Mouse (Mus musculus) heart, postnatal 10 days (tissue): ENCODE results near the gene Pigc. TPM values are rescaled to one million over a fixed set of nuclear protein-coding genes. Genes with fewer than 3 reads are reported as not detected.

Experiments used
- DNase-seq, 2 experiments: peaks; one replicate each; pipeline ENCODE4 v3.0.0; 2021
- intact Hi-C: fragments of 180-260 bp; cut with DNase I; formaldehyde crosslinking; loops from one replicate; pipeline ENCODE4 v1.15.1; 2025
- total RNA-seq, 2 experiments: library from RNA; stranded (reverse); gene quantifications; 2 replicates each; pipeline ENCODE4 v1.2.3; 2021

The Pigc gene
- total RNA-seq, 2 experiments from 2014 or later: 20.6 to 21.9 TPM

DNA sequence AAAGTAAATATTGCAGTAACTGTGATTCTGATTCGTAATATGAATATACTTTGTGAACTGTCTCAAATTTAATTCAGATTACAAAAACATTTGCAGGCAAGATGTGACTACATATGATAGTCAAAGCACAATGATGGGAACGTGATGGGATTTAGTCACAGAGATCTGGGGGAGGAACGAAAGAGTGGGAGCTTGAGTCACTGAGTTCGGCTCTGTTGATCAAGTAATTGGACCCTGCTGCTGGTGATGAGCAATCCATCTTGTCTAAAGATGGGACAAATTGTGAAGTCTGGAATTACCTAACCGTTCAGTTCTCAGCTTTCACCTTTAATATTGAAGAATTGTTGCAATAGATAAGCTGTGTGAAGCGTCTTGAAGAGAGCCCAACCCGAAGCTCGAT, 3.2 kb downstream of the Pigc start:
- intact Hi-C loops: loop anchor here (10.0 kb wide), 1 partner anchor 567 kb away; no protein-coding TSS in a partner anchor
- DNase-seq: no peak

DNA sequence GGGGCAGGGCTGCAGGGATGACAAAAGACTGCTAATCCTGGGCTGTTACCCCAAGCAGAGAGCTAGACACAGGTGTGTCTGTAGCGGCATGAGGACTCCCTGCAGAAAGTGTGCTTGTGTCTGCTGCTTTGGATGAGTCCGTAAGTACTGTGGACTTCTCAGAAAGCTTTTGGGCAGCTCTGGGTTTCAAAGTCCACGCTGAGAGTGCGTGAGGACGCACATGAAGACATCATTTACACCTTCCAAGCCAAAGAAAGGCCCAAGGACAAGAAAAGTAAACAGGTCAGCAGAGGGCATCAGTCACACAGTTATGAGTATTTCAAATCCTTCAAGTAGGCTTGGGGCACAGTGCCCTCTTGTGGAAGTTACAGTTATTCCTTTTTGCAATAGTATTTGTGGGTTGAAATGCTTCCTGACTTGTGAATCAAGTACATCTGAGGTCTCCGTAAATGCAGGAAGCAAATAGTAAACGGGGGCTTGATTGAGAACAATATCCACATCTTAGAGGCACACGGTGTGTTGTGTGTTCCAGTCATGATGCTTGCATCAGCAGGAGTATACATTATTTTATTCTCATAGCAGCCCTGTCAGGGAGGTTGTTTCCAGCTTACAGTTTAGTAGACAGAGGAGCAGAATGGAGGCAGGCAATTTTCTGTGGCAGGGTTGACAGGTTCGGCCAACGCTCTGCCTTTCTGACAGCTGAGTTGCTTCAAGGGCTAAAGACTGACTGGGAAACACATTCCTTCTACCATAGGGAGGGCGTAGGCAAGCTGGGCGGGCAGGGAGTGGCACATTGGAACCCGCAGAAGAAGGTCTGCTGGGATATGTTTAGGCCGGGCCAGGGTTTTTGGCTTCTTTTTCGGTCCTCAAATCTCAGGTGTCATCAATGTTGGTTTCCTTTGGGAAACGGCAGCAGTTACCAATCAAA, 7.5 kb downstream of the Pigc start:
- intact Hi-C loops: loop anchor here (2.0 to 10.0 kb wide), 3 partner anchors 229 to 572 kb away; no protein-coding TSS in a partner anchor
- DNase-seq: peak; percentile 86 to 90

DNA sequence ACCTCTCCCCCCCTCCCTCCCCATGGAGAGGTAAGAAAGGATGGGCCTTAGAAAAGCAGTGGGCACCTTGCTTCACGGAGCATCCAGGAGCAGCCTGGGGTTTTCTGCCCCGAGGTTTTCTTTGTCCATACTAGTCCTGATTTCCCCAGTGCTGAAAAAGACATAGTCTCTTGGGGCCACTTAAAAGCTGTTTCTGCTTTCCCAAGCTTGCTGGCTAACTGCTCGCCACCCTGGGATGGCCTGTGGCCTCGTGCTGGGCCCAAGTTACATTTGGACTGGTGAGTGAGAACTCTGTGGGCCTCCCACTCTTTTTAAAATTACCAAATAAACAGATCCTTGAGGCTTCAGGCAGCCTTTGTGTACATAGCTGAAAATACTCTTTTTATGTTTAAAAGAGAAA, 8.3 kb downstream of the Pigc start:
- intact Hi-C loops: loop anchor here (2.0 to 10.0 kb wide), 3 partner anchors 230 to 573 kb away; no protein-coding TSS in a partner anchor
- no peak for DNase-seq

DNA sequence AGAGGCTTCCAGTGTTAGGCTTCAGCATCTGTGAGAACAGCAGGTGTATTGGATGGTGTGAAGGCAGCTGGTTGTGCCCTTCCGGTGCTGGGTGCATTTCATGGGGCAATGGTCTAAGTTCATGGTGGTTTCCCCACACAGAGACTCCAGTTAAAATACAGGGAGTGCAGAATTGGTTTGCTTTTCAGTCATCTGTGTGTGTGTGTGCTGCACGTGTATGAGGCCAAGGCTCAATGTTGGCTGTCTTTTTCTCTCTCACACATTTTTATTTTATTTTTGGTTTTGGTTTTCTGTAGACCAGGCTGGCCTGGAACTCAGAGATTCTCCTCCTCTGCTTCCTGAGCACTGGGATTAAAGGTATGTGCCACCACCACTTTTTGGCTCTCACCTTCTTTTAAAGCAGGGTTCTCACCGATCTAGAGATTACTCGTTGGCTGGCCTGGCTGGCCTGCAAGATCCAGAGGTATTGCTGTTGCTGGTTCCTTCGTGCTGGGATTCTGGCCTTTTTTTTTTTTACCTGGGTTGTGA, 9.3 kb downstream of the Pigc start:
- no peak for DNase-seq
- intact Hi-C loops: loop anchor here (5.0 to 10.0 kb wide), 2 partner anchors 231 to 573 kb away; no protein-coding TSS in a partner anchor

DNA sequence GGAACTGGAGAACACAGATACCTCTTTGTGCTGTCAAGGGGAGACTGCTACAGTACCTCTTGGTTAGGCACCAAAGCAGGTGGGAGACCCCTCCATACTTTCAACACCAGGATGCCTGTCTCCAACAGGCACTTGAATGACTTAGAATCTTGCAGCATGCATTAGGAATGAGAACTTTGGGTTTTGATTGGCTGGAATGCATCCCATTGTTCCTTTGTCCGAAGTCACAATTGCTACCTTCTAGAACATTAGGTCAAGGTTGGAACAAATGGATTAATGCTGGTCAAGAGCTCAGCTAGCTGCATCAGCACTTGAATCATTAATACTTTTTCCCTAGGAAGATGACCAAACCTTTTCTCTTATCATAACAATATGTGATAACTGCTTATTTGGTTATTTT, 10.6 kb downstream of the Pigc start, which contains the start of gene 4930558K02Rik:
Gene 4930558K02Rik, minus strand, starts transcription at position 101 of the 400 bp plus-strand sequence.
- DNase-seq: no peak
- intact Hi-C loops: loop anchor here (5.0 to 10.0 kb wide), 2 partner anchors 232 to 575 kb away; no protein-coding TSS in a partner anchor

DNA sequence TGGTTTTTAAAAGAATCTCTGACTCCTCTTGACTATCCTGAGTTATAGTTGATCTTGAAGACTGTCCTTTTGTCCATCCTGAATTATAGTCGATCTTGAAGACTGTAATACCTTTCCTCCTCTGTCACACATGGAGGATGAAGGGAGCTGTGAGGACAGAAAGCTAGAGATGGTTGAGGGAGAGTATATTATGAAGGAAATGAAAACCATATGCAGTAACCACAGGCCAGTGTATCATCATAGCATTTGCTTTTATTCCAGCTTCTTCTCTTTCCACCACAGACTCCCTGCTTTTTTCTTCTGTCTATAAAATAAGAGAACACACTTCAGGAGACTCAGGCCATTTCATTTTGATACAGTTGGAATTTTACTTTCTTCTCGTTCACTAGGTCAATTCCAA, 11.1 kb downstream of the Pigc start:
- intact Hi-C loops: no loop called here
- DNase-seq: no peak

DNA sequence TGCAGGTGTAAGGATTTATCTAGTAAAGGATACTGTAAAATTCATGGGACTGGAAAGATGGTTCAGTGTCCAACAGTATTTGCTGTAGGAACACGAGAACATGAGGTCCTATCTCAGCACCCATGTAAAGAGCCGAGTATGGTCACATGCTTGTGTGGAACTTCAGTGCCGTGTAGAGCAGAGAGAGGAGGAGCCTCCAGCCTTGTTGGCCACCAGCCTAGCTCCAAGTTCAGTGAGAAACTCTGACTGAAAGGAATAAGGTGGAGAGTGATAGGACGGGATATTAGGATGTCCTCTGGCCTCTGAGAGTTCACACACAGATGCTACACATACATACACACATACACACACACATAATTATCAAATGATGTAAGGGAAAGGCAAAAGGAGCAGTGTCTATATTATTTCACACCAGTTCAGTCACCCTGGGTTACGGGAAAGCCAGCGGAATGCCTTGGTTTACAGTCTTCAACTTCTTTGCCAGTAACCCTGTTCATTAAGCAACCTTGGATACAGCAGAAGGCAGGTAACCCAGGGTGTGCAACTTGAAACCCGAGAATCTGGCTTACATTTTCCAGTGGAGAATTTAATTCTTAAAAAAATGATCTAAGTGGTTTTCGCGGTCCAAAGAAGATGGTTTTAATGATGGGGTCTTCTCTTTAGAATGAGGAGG, 11.8 kb downstream of the Pigc start:
- intact Hi-C loops: no loop called here
- no peak for DNase-seq

DNA sequence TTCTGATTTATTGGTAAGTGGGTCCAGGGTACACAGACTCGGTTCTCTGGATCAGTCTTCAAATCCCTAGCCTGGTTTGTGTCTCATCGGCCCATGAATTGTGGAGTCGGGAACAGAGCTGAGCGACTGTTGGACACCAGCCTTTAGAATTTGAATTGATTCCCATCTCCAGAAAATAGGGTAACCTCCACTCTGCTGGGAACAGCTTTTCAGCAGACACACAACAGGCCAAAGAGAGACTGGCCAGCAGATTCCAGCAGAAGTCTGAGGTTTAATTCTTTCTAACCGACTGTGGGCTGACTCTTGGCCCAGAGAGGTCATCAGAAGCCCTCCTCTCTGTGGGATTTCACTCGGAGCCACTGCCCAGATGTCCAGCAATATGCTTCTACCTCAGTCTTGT, 14.5 kb downstream of the Pigc start:
- intact Hi-C loops: no loop called here
- peak; percentile 33 to 39 for DNase-seq

DNA sequence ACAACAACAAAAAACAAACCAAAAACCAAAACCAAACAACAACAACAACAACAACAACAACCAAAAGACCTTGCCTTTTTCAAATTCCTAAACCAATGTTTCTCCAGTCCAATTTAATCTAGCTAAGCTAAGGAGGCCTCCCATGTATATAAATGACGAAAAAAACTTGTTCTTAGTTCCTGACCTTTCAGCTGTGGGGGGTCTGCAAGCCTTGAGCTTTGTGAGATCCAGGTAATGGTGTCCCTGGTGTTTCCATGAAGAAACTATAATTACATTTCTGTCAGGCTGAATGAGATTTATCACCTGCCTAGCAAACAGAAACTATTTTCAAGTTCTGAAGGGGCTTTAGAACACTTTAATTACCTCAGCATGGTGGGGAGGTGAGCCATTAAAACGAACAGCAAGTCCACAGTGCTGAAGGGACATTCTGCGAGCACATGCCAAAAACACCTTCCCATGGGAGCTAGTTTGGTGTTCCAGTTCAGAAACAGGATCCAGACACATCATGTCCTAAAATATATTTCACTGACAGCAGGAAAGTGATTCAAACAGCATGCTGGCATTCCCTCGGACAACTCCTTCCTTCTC, 15.1 kb downstream of the Pigc start:
- peak; percentile 71 for DNase-seq
- intact Hi-C loops: no loop called here

DNA sequence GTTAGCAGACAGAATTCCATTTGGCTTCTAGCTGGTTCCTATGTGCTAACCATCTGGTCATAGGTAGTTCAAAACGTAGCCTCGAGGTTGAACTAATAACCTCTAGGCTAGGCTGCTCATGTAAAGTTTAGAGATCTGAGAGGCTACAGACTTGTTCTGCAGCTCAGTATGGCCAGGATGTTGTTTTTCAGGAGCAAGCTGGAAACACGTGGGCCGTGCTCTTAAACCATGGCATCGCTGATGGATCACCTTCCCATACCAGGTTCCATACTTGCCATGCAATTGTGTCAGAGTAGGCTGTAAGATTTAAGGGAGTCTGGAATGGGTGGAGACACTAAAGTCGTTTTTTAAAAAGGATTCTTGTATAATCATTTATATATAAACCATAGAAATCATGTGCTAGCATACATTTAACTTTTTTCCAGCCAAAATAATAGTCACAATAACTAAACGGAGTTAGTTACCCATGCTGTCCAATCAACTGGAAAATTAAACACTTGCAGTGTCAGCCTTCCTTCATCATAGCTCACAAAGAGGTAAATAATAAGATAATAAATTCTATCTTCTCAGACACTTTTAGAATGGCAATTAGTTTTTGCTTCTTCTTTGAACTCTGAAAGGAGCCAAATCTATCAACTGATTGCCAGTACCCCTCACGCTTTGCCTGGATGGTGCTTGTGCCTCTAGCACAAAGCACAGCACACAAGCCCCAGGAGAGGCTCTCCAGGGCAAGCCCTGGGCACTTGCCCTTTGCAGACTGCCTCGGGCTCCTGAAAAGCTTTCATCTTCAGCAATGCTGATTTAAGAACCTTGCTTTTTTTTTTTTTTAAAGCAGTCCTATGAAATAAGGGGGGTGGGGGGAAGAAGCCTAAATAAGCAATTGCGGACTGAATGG, 21.9 kb downstream of the Pigc start:
- intact Hi-C loops: no loop called here

DNA sequence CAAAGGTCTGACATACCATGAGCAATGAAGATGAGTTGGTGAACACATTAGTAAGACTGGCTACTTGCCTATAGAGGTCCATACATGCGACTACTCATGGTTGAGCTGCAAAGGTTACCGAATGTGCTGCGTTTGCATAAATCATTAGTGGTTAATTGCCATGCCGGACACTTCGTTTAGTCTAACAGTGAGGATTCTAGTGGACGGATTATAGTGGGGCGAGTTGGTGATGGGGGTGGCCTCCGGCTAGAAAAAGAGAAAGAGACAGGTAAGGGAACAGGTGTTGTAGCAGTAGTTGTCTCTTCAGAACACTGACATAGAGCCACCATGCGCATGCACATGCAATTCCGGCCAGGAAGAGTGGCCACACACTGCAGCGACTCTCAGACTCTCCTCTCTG, 22.9 kb downstream of the Pigc start:
- intact Hi-C loops: no loop called here
- DNase-seq: no peak

More for the DNA sequence above, 21.9 kb downstream of the Pigc start:
- no peak for DNase-seq

DNA sequence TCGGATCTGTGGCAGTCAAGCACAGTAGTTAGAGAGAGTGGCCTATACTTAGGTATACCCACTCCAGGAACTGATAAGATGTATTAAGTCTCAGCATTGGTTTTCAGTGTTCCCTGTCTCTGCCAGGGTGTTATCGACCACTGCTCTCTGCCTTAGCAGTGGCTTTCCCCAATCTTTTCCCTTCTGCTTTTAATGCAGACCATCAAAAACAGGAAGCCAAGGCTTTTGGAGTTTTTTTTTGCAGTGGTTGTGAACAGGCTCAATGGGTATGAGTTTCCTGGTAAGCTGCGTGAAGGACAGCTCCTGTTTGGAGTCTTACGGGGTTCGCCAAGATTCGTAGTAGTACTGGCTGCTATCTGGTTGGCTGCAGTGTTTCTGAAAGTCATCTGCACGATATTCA, 23.4 kb downstream of the Pigc start:
- no peak for DNase-seq
- intact Hi-C loops: no loop called here

DNA sequence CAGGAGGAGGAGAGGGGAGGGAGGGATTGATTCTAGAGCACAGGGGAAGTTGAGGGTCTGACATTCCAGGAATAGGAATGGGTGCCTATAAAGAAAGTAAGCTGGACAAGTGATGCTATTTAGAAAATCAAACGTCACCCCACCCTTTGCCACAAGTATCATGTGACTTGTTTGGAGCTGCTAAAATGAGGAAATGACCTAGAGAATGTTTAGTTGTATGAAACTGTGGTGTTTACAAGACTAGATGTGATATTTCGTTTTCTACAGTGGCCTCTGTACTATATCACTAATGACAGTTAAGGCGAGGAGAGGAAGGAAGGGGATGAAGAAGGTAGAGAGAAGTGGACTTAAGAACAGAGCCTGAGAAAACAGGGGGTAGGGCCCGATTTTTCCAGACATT, 29.8 kb downstream of the Pigc start:
- intact Hi-C loops: loop anchor here (1.0 kb wide), 2 partner anchors 278 to 315 kb away; no protein-coding TSS in a partner anchor
- DNase-seq: no peak

DNA sequence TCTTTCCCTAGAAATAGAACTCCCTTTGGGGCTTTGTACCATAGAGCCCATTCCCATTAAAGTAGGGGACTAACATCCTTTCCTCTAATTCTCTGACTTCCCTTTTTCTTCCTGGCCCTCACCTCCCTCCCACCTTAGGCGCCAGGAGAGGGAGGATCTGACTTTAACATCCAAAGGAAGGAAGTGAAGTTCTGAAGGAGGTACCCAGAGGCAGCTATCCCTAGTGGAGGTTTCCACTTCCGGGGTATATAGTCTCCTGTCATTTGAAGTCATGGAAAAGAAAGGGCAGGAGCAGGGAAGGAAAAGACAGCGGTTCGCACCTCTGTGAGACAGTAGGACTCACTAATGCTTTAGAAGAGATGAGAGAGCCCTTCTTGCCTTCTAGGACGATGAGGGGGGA, 30.4 kb downstream of the Pigc start:
- intact Hi-C loops: loop anchor here (1.0 kb wide), 2 partner anchors 277 to 314 kb away; no protein-coding TSS in a partner anchor
- no peak for DNase-seq

DNA sequence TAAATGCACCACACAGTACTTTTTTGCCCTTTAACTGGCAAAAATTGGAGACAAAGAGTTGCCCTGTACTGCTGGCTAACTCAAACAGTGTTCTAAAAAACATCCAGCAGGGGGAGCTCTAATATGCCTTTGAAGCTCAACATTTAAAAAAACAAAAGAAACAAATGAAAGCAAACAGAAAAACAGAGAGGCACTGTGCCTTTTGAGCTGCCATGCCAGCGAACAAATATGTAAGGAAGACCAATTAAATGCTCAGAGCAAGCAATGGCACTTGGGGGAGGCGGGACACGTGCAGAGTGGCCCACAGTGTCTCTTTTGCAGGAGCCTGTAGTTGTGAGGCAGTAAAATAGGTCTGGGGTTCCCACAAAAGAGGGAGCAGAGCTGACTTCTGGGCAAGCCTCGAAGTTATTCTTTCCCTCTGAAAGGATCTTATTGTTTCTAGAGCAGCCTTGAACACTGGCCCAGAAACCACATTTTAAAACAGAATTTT, 30.9 kb downstream of the Pigc start:
- intact Hi-C loops: loop anchor here (1.0 kb wide), 2 partner anchors 276 to 313 kb away; no protein-coding TSS in a partner anchor
- DNase-seq: peak; percentile 71 to 82

DNA sequence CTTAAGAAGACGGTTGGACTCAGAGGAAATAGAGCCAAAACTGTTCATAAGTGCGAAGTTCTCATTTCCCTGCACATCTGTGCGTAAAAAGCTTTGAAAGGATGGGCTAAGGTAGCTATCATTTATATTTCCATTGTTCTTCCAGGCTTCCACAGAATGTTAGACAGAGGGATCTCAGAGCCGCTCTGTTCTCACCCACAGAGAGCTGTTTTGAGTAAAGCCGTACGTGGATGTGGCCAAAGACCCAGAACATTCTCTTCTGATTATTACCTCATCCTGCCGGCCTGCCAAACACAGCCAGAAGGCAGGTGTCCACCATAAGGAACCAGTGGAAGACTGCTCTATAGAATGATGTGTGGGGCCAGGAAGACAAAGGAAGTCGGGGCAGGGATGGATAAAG, 32.3 kb downstream of the Pigc start:
- intact Hi-C loops: no loop called here
- DNase-seq: peak; percentile 30 to 35

DNA sequence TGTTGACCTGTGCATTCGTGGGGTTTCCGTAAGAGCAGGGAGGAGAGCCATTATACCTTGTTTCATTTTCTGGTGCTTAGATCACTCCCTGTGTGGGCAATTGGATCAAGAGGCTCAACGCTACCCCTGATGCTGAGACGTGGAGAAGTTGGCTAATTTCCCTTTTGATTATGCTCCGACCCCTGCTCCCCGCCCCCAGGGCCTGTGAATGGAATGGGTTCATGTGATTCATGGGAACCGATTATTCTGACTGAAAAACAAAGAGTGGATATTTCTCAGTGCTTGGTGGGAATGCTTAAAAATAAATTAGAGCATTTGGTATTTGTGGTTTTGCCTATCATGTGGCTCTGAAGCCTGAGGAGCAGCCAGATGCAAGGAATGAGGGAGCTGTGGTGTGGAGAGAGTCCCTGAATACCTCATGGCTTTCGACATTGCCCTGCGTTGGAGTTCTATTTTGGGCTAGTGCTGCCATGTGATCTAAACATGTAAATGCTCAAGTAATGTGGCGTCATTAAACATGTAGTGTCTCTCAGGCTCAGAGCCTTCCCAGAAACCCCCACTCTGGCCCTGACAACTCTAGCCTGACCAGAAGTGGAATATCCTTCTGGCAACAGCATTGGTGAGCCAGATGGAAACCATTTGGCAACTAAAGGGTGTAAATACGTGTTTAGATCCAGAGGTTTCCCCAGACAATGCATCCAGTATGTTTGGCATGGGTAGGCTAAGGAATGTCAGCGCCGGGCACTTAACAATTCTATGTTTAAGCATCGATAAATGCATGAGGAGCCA, 34.9 kb downstream of the Pigc start:
- DNase-seq: peak; percentile 34 to 38
- intact Hi-C loops: loop anchor here (2.0 kb wide), 1 partner anchor 33 kb away; no protein-coding TSS in a partner anchor

DNA sequence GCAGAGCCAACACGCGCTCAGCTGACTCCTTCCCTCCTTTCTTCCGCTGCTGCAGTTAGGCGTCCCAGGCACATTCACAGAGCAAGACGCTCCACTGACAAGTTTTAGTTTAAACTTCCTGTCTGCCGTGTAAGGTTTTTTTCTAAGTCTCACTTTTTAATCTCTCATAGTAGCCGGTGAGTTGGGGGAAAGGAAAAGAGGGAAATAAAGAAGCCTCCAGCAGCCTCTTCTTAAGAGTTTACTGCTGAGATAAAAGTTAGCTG, 35.5 kb downstream of the Pigc start:
- intact Hi-C loops: loop anchor here (2.0 kb wide), 1 partner anchor 32 kb away; no protein-coding TSS in a partner anchor
- peak in 1 of 2 experiments; percentile 29 for DNase-seq
